Mouse (Mus musculus) brain, embryonic 18.5 days (tissue): Measurements from ENCODE around the gene Speer4c.
"Not testable (repeated sequence)": the region's sequence is repeated elsewhere in the genome, so short reads cannot be mapped to it uniquely, and the experiment has no call there.

Experiments
- DNase-seq: peaks from one replicate; pipeline ENCODE4 v3.0.0-alpha.2; 2012; ENCODE audit warnings: low read depth, low spot score

The Speer4c gene

GRCm38 (mm10) chr5:15714171-15714570 is at the start of gene Speer4c:
TSS of gene Speer4c (minus strand) at chr5:15714271.
- DNase-seq: not testable (repeated sequence)

- DNase-seq: no peak
Measured at GRCm38 (mm10) chr5:15747478-15748255, 33.6 kb upstream of the Speer4c start.

GRCm38 (mm10) chr5:15734097-15734867 is 20.2 kb upstream of the Speer4c start:
- DNase-seq: no peak

- not testable (repeated sequence) for DNase-seq
Measured at GRCm38 (mm10) chr5:15702891-15703290, 11.2 kb downstream of the Speer4c start.

- not testable (repeated sequence) for DNase-seq
Measured at GRCm38 (mm10) chr5:15697719-15698118, 16.4 kb downstream of the Speer4c start.

- not testable (repeated sequence) for DNase-seq
Measured at GRCm38 (mm10) chr5:15691849-15692248, 22.2 kb downstream of the Speer4c start.

- DNase-seq: not testable (repeated sequence)
Measured at GRCm38 (mm10) chr5:15690822-15691221, 23.2 kb downstream of the Speer4c start.

- not testable (repeated sequence) for DNase-seq
Measured at GRCm38 (mm10) chr5:15689659-15690213, 24.3 kb downstream of the Speer4c start.

- not testable (repeated sequence) for DNase-seq
Measured at GRCm38 (mm10) chr5:15688874-15689658, 25.0 kb downstream of the Speer4c start.

GRCm38 (mm10) chr5:15681301-15682035 is 32.6 kb downstream of the Speer4c start:
- not testable (repeated sequence) for DNase-seq

- not testable (repeated sequence) for DNase-seq
Measured at GRCm38 (mm10) chr5:15679980-15680949, 33.8 kb downstream of the Speer4c start.

- not testable (repeated sequence) for DNase-seq
Measured at GRCm38 (mm10) chr5:15678907-15679306, 35.2 kb downstream of the Speer4c start.

- DNase-seq: not testable (repeated sequence)
Measured at GRCm38 (mm10) chr5:15677750-15678149, 36.3 kb downstream of the Speer4c start.

- not testable (repeated sequence) for DNase-seq
Measured at GRCm38 (mm10) chr5:15674429-15675244, 39.4 kb downstream of the Speer4c start.

GRCm38 (mm10) chr5:15673989-15674388 is 40.1 kb downstream of the Speer4c start:
- not testable (repeated sequence) for DNase-seq

- DNase-seq: not testable (repeated sequence)
Measured at GRCm38 (mm10) chr5:15670789-15671188, 43.3 kb downstream of the Speer4c start.

GRCm38 (mm10) chr5:15663847-15664246 is 50.2 kb downstream of the Speer4c start:
- not testable (repeated sequence) for DNase-seq
